Mouse (Mus musculus) erythroid progenitor cell, adult 5-6 weeks (primary cell): ENCODE results near the gene Gm3012. TPM values are rescaled to one million over a fixed set of nuclear protein-coding genes. Genes with fewer than 3 reads are reported as not detected.
"Not testable (repeated sequence)": the region's sequence is repeated elsewhere in the genome, so short reads cannot be mapped to it uniquely, and the experiment has no call there.

Experiments
- ATAC-seq: replicated peaks from 2 replicates; pipeline ENCODE4 v1.8.0; 2016; ENCODE audit warnings: moderate number of reproducible peaks, mild to moderate bottlenecking, moderate TSS enrichment, inconsistent platforms; ENCODE audit not compliant: poor library complexity, low FRiP score, severe bottlenecking
- total RNA-seq, 2 experiments: library from RNA; stranded (forward) in 1 of 2; stranded (reverse) in 1 of 2; fragments of 150-400 nt in 1 of 2; fragments of 186-747, 209-891 nt in 1 of 2; gene quantifications; 2 replicates each; pipeline versions ENCODE4 v1.2.3 to v1.2.4; 2015 to 2017; ENCODE audit warnings: low replicate concordance in 2 of 2

Gm3012 gene
- total RNA-seq (2015; ENCODE audit: low replicate concordance) (not detected in 2 replicates), total RNA-seq (2017; ENCODE audit: low replicate concordance) (not detected in 2 replicates)

DNA sequence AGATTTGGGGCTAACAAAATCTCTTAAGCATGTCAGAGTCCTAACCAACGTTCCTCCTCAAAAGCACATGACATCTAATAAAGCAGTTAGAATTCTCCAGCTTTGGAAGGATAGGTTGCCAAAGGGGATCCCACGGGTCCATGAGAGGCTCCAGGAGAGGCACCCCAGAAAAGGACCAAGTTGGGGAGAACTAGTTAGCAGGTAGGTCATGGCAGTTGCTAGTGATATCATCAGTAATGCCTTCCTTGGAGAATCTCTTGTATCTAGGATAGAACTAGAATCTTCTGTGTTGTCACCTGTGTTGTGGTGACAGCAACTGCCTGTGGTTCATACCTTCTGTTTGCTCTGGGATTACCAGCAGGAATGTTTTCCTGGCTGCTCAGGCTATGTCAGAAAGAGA lies at the start of gene Gm3012:
Gene Gm3012, plus strand, starts transcription at position 301 of the 400 bp plus-strand sequence.
- ATAC-seq: not testable (repeated sequence)

DNA sequence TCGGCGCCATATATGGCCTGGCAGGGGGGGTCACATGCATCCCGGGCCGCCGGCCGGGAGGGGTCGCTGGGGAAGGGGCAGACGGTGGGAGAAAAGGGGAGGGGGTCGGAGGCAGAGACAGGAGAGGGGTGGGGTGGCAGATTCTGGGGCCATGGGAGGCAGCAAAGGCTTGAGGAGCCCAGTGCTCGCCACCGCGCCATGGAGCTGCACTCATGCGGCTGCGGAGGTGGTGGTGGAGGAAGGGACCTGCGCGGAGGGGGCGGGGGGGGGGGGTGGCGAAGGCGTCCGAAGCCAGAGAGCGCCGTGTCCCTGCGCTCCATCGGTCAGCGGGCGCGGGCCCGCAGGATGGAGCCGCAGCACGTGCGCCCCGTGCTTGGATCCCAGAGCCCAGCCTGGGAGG lies 17.4 kb downstream of the Gm3012 start, which contains the start of gene Gm3020:
Gene Gm3020, plus strand, starts transcription at position 301 of the 400 bp plus-strand sequence.
- not testable (repeated sequence) for ATAC-seq

DNA sequence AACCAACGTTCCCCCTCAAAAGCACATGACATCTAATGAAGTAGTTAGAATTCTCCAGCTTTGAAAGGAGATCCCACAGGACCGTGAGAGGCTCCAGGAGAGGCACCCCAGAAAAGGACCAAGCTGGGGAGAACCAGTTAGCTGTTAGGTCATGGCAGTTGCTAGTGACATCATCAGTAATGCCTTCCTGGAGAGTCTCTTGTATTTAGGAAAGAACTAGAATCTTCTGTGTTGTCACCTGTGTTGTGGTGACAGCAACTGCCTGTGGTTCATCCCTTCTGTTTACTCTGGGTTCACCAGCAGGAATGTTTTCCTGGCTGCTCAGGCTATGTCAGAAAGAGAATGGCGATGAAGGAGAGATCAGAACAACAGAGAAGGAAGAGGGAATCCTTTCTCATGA lies 54.2 kb downstream of the Gm3012 start, which contains the start of gene Gm3043:
Gene Gm3043, plus strand, starts transcription at position 301 of the 400 bp plus-strand sequence.
- ATAC-seq: not testable (repeated sequence)

Other genes with a start within 250 kb of the Gm3012 start
- gene Gm10413, start 239.4 kb upstream of the Gm3012 start, total RNA-seq (2015; ENCODE audit: low replicate concordance): not detected in 2 replicates
- not detected in 2 replicates for gene Gm10413, start 239.4 kb upstream of the Gm3012 start, total RNA-seq (2017; ENCODE audit: low replicate concordance)
- gene Gm10409, start 221.9 kb upstream of the Gm3012 start, total RNA-seq (2015; ENCODE audit: low replicate concordance): 0.84 TPM in 1 of 2 replicates, not detected in the other
- gene Gm10409, start 221.9 kb upstream of the Gm3012 start, total RNA-seq (2017; ENCODE audit: low replicate concordance): not detected in 2 replicates
- not detected in 2 replicates for gene Gm3005, start 206.4 kb upstream of the Gm3012 start, total RNA-seq (2015; ENCODE audit: low replicate concordance)
- gene Gm3005, start 206.4 kb upstream of the Gm3012 start, total RNA-seq (2017; ENCODE audit: low replicate concordance): not detected in 2 replicates
- not detected in 2 replicates for gene Gm10408, start 185.1 kb upstream of the Gm3012 start, total RNA-seq (2015; ENCODE audit: low replicate concordance)
- gene Gm10408, start 185.1 kb upstream of the Gm3012 start, total RNA-seq (2017; ENCODE audit: low replicate concordance): not detected in 2 replicates
- gene Gm3020, start 17.5 kb downstream of the Gm3012 start, total RNA-seq (2015; ENCODE audit: low replicate concordance): 0.84 TPM in 1 of 2 replicates, not detected in the other
- not detected in 2 replicates for gene Gm3020, start 17.5 kb downstream of the Gm3012 start, total RNA-seq (2017; ENCODE audit: low replicate concordance)
- gene Gm3043, start 54.3 kb downstream of the Gm3012 start, total RNA-seq (2015; ENCODE audit: low replicate concordance): not detected in 2 replicates
- gene Gm3043, start 54.3 kb downstream of the Gm3012 start, total RNA-seq (2017; ENCODE audit: low replicate concordance): not detected in 2 replicates
- gene Gm3002, start 175.6 kb downstream of the Gm3012 start, total RNA-seq (2015; ENCODE audit: low replicate concordance): not detected in 2 replicates
- not detected in 2 replicates for gene Gm3002, start 175.6 kb downstream of the Gm3012 start, total RNA-seq (2017; ENCODE audit: low replicate concordance)
- gene Gm3033, start 211.7 kb downstream of the Gm3012 start, total RNA-seq (2015; ENCODE audit: low replicate concordance): not detected in 2 replicates
- not detected in 2 replicates for gene Gm3033, start 211.7 kb downstream of the Gm3012 start, total RNA-seq (2017; ENCODE audit: low replicate concordance)
- not detected in 2 replicates for gene Gm2916, start 249.7 kb downstream of the Gm3012 start, total RNA-seq (2015; ENCODE audit: low replicate concordance)
- gene Gm2916, start 249.7 kb downstream of the Gm3012 start, total RNA-seq (2017; ENCODE audit: low replicate concordance): not detected in 2 replicates